Mouse (Mus musculus): ENCODE measurements around the gene Tenm4.

DNA sequence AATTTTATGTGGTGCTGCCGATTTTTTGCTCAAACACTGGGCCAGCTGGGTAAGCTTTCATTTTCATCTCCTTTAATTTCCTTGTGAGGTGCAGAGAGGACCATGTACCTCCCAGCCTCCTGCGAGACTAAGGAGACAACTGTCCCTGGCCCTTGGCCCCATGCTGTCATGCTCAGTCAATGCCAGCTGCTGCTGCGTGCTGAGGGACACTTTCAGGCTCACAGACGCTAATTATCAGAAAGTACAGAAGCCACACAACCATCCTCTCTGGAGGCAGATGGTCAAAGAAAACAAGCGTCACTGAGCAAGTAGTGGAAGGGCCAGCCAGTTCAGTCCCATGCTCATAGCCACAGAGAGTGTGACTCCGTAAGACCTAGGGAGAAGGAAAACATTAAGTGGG is 287.9 kb downstream of the Tenm4 start:
- TF ChIP-seq EP300 (IDR thresholded peaks at IDR 0.05): no peak
- TF ChIP-seq CTCF (IDR thresholded peaks at IDR 0.05): no peak

Measured in lung, postnatal 0 days (tissue).